Mouse (Mus musculus): Measurements from ENCODE around the gene Hectd4.

Gene Hectd4

GRCm38 (mm10) chr5:121398146-121398964, 178.3 kb downstream of the Hectd4 start:
- DNase-seq: no peak

DNA sequence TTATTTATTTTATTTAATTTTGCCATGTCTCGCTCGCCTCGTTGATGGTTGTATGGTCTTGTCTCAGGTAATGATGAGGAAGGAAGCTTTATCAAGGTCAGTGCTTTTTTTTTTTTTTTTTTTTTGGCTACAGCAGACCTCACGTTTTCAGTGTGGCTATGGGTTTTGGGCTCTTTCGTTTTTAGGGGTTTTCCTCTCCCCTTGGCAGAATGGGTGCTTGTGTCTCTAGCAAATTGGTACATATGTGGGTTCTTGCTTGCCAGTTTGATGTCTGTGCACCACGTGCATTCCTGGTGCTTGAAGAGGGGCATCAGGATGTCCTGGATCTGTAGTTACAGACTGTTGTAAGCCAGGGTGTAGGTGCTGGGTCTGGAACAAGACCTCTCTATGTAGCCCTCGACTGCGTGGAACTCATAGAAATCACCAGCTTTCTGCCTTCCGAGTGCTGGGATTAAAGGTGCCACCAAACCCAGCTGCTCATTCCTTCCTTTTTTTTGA, 179.0 kb downstream of the Hectd4 start:
- DNase-seq: no peak

DNA sequence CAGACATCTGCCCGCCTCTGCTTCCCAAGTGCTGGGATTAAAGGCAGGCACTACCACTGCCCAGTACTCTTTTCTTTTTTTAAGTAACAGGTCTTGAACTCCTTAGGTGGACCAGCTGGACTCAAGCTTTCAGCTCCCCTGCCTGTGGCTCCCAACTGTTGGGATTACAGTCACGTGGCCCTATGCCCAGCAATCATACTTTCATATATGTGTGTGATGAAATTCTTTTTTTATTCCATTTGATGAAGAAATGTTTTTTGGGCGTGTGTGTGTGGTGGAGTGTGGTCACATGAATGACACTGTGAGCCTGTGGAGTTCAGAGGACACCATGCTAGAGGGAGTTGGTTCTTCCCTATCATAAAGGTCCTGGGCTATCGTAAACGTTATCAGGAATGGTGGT, 179.5 kb downstream of the Hectd4 start:
- DNase-seq: no peak

- DNase-seq: no peak
Observed at GRCm38 (mm10) chr5:121400064-121400463, 180.0 kb downstream of the Hectd4 start.

- no peak for DNase-seq
Observed at GRCm38 (mm10) chr5:121400849-121401248, 180.8 kb downstream of the Hectd4 start.

DNA sequence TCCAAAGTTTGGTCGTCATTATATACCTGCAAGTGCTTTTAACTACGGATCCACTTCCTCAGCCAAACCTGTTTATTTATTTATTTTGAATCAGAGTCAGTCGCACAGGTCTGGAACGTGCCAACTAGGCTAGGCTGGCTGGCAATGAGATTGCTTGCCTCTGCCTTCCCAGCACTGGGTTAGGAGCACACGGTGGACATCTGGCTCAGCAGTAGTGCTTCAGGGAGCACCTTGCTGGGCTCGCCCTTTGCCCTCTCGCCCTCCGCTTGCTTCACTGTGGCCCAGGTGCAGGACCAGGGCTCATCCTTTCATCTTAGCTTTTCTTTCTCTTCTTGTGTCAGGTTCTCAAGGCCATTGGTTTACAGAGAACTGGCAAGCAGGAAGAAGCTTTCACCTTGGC, 187.8 kb downstream of the Hectd4 start:
- no peak for DNase-seq

DNA sequence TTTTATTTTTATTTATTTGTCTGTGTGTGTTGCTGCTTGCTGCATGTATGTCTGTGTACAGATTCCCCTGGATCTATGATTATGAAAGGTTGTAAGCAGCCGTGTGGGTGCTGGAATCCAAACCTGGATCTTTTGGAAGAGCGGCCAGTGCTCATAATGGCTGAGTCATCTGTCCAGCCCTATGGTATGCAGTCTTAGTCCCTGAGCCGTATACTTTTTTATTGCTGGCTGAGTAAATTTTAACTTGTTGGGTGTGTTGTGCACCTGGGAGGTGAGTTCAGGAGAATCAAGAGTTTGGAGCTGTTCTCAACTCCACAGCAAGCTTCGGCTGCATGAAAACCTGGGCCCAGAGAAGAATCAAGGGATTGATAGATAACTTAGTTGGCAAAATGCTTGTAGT, 191.0 kb downstream of the Hectd4 start:
- no peak for DNase-seq
